Mouse (Mus musculus): Measurements from ENCODE around the gene Olfr494. TPM values are rescaled to one million over a fixed set of nuclear protein-coding genes. Genes with fewer than 3 reads are reported as not detected.

Gene Olfr494
- not detected in 2 replicates for polyA plus RNA-seq (2014; fragmentation: Nextera tagmentation; extraction: Ambion mirVana)

DNA sequence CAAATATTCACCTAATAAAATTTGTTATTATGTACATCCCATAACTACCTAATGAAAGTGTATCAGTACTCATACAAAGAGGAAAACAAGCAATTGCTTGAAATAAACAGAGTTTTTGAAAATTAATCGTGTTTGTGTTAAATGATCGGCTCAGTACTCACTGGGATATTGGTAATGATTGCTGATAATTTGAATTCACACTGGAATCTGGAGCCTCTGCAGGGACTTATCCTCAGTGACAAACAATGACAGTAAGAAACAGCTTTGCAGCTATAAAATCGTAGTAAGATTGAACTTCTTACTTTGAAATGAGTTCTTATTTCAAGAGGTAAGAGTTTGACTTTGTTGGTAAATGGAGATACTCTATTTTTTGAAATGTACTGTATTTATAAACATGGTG is at the start of gene Olfr494:
Olfr494 (plus strand) TSS at position 301 of the 400 bp plus-strand sequence.
- Histone ChIP-seq H3K4me3 (ENCODE audit: low read length) (no peak within 1 kb of the TSS), H3K36me3 (ENCODE audit: control insufficient read depth, insufficient read depth, low read length) (no peaks in the 10 kb centered on the region), H3K4me1 (ENCODE audit: control insufficient read depth, insufficient read depth, low read length) (no peaks in the 10 kb centered on the region), H3K27ac (ENCODE audit: low read depth, low read length) (no peak within 1 kb of the TSS), H3K27me3 (ENCODE audit: control insufficient read depth, insufficient read depth, low read length) (no peaks in the 10 kb centered on the region), H3K9ac (ENCODE audit: low read depth, low read length) (no peak within 1 kb of the TSS), H3K9me3 (ENCODE audit: control insufficient read depth, low read length) (no peaks in the 10 kb centered on the region), H3K4me2 (replicated peaks; ENCODE audit: low read depth, low read length) (no peak within 1 kb of the TSS)
- WGBS, result 80% methylated on average over 3 of the region's 3 CpGs
- no peak for ATAC-seq (ENCODE audit: low FRiP score, low TSS enrichment)

DNA sequence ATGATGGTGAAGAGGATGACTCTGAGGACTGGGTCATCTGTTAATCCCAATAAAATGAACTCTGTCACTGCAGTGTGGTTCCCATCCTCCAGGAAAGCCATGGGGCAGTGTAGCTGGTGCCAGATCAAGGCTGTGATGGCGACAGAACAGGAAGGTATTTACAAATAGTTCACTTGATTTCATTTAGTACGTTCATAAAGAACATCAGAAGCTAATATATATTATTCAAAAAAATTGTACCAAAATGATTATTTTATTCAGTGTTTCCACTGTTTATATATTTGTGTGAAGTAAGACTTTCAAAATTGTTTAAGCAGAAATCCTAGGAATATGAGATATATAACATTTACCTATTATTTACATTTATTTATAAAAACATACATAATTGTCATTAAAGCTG is 41.6 kb upstream of the Olfr494 start, which contains the start of gene Olfr492:
Olfr492 (minus strand) TSS at position 101 of the 400 bp plus-strand sequence.
- H3K27ac ChIP-seq (ENCODE audit: low read depth, low read length), result no peak within 1 kb of the TSS
- H3K4me1 ChIP-seq (ENCODE audit: control insufficient read depth, insufficient read depth, low read length), result no peaks in the 10 kb centered on the region
- H3K9ac ChIP-seq (ENCODE audit: low read depth, low read length), result no peak within 1 kb of the TSS
- H3K27me3 ChIP-seq (ENCODE audit: control insufficient read depth, insufficient read depth, low read length), result no peaks in the 10 kb centered on the region
- 79% methylated on average over 2 of the region's 2 CpGs for WGBS
- H3K4me3 ChIP-seq (ENCODE audit: low read length), result no peak within 1 kb of the TSS
- no peaks in the 10 kb centered on the region for H3K36me3 ChIP-seq (ENCODE audit: control insufficient read depth, insufficient read depth, low read length)
- H3K4me2 ChIP-seq (replicated peaks; ENCODE audit: low read depth, low read length), result no peak within 1 kb of the TSS
- no peak for ATAC-seq (ENCODE audit: low FRiP score, low TSS enrichment)
- H3K9me3 ChIP-seq (ENCODE audit: control insufficient read depth, low read length), result no peaks in the 10 kb centered on the region

DNA sequence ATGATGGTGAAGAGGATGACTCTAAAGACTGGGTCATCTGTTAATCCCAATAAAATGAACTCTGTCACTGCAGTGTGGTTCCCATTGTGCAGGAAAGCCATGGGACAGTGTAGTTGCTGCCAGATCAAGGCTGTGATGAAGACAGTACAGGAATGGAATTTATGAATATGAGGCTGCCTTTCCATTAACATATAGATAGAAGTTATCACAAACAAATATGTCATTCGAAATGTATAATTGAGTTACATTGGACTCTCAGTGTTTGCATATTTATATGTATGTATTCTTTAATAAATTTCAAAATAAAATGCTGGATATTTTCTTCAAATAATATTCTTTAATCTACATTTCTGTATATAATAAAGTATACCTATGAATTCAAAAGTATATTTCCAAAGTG is 18.3 kb upstream of the Olfr494 start, which contains the start of gene Olfr493:
Olfr493 (minus strand) TSS at position 101 of the 400 bp plus-strand sequence.
- no peak for ATAC-seq (ENCODE audit: low FRiP score, low TSS enrichment)
- Histone ChIP-seq H3K27ac (ENCODE audit: low read depth, low read length) (no peak within 1 kb of the TSS), H3K4me1 (ENCODE audit: control insufficient read depth, insufficient read depth, low read length) (no peaks in the 10 kb centered on the region), H3K9me3 (ENCODE audit: control insufficient read depth, low read length) (no peaks in the 10 kb centered on the region), H3K36me3 (ENCODE audit: control insufficient read depth, insufficient read depth, low read length) (no peaks in the 10 kb centered on the region), H3K4me2 (replicated peaks; ENCODE audit: low read depth, low read length) (no peak within 1 kb of the TSS), H3K9ac (ENCODE audit: low read depth, low read length) (no peak within 1 kb of the TSS), H3K4me3 (ENCODE audit: low read length) (no peak within 1 kb of the TSS), H3K27me3 (ENCODE audit: control insufficient read depth, insufficient read depth, low read length) (no peaks in the 10 kb centered on the region)
- whole genome bisulfite sequencing, result 79% methylated on average over 1 of the region's 1 CpGs

GRCm38 (mm10) chr7:108392867-108393266 is 27.7 kb downstream of the Olfr494 start, which contains the start of gene Olfr495:
Olfr495 (plus strand) TSS chr7:108393167.
- 82% methylated on average over 1 of the region's 1 CpGs for WGBS
- Histone ChIP-seq H3K4me1 (ENCODE audit: control insufficient read depth, insufficient read depth, low read length) (no peaks in the 10 kb centered on the region), H3K9me3 (ENCODE audit: control insufficient read depth, low read length) (no peaks in the 10 kb centered on the region), H3K4me2 (replicated peaks; ENCODE audit: low read depth, low read length) (no peak within 1 kb of the TSS), H3K9ac (ENCODE audit: low read depth, low read length) (no peak within 1 kb of the TSS), H3K4me3 (ENCODE audit: low read length) (no peak within 1 kb of the TSS), H3K27ac (ENCODE audit: low read depth, low read length) (no peak within 1 kb of the TSS), H3K27me3 (ENCODE audit: control insufficient read depth, insufficient read depth, low read length) (no peaks in the 10 kb centered on the region), H3K36me3 (ENCODE audit: control insufficient read depth, insufficient read depth, low read length) (no peaks in the 10 kb centered on the region)
- no peak for ATAC-seq (ENCODE audit: low FRiP score, low TSS enrichment)

Other genes with a start within 250 kb of the Olfr494 start
- not detected in 2 replicates for gene Olfr484, start 237.9 kb upstream of the Olfr494 start, polyA plus RNA-seq (2014; fragmentation: Nextera tagmentation; extraction: Ambion mirVana)
- gene Olfr485, start 205.5 kb upstream of the Olfr494 start, polyA plus RNA-seq (2014; fragmentation: Nextera tagmentation; extraction: Ambion mirVana), result not detected in 2 replicates
- gene Olfr486, start 192.6 kb upstream of the Olfr494 start, polyA plus RNA-seq (2014; fragmentation: Nextera tagmentation; extraction: Ambion mirVana), result not detected in 2 replicates
- not detected in 2 replicates for gene Olfr487, start 150.7 kb upstream of the Olfr494 start, polyA plus RNA-seq (2014; fragmentation: Nextera tagmentation; extraction: Ambion mirVana)
- gene Olfr488, start 107.0 kb upstream of the Olfr494 start, polyA plus RNA-seq (2014; fragmentation: Nextera tagmentation; extraction: Ambion mirVana), result not detected in 2 replicates
- gene Olfr490, start 76.4 kb upstream of the Olfr494 start, polyA plus RNA-seq (2014; fragmentation: Nextera tagmentation; extraction: Ambion mirVana), result not detected in 2 replicates
- gene Olfr491, start 51.9 kb upstream of the Olfr494 start, polyA plus RNA-seq (2014; fragmentation: Nextera tagmentation; extraction: Ambion mirVana), result not detected in 2 replicates
- gene Olfr492, start 41.7 kb upstream of the Olfr494 start, polyA plus RNA-seq (2014; fragmentation: Nextera tagmentation; extraction: Ambion mirVana), result not detected in 2 replicates
- not detected in 2 replicates for gene Olfr493, start 18.4 kb upstream of the Olfr494 start, polyA plus RNA-seq (2014; fragmentation: Nextera tagmentation; extraction: Ambion mirVana)
- not detected in 2 replicates for gene Olfr495, start 27.8 kb downstream of the Olfr494 start, polyA plus RNA-seq (2014; fragmentation: Nextera tagmentation; extraction: Ambion mirVana)
- not detected in 2 replicates for gene Olfr497, start 55.1 kb downstream of the Olfr494 start, polyA plus RNA-seq (2014; fragmentation: Nextera tagmentation; extraction: Ambion mirVana)
- gene Olfr498, start 100.0 kb downstream of the Olfr494 start, polyA plus RNA-seq (2014; fragmentation: Nextera tagmentation; extraction: Ambion mirVana), result not detected in 2 replicates
- not detected in 2 replicates for gene Olfr502, start 159.7 kb downstream of the Olfr494 start, polyA plus RNA-seq (2014; fragmentation: Nextera tagmentation; extraction: Ambion mirVana)
- not detected in 2 replicates for gene Olfr503, start 179.2 kb downstream of the Olfr494 start, polyA plus RNA-seq (2014; fragmentation: Nextera tagmentation; extraction: Ambion mirVana)
- not detected in 2 replicates for gene Olfr504, start 200.5 kb downstream of the Olfr494 start, polyA plus RNA-seq (2014; fragmentation: Nextera tagmentation; extraction: Ambion mirVana)
- not detected in 2 replicates for gene Olfr506, start 245.5 kb downstream of the Olfr494 start, polyA plus RNA-seq (2014; fragmentation: Nextera tagmentation; extraction: Ambion mirVana)